Mouse (Mus musculus): ENCODE measurements around the gene Zrsr2. TPM values are rescaled to one million over a fixed set of nuclear protein-coding genes. Genes with fewer than 3 reads are reported as not detected.

Zrsr2 gene
- polyA plus RNA-seq, 1 experiment from 2014 or later: 37.6 TPM

DNA sequence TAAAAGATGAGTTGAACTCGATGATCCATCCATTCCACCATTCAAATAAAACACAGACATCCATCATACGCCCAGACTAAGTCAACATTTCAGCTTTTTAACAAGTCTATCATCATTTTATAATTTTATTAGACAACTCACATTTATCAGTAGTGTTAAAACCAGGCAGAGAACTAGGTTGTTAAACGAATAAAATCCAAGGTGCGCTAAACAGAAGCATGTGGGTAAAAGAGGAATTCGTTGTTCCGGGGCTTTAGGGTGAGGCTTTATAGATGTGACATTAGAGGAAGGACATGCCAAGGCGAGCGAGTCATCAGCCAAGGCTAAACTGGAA, 50.5 kb downstream of the Zrsr2 start:
- Histone ChIP-seq H3K27me3 (replicated peaks; ENCODE audit: control insufficient read depth, insufficient read depth, low read length) (peaks cover 2% of the 10 kb centered on the region), H3K4me1 (replicated peaks; ENCODE audit: control insufficient read depth, insufficient read depth, low read length) (no peaks in the 10 kb centered on the region), H3K4me2 (peak overlapping the region; percentile 58), H3K36me3 (ENCODE audit: control insufficient read depth, insufficient read depth, low read length) (no peaks in the 10 kb centered on the region), H3K27ac (ENCODE audit: low read depth, low read length) (no peak overlapping the region), H3K4me3 (ENCODE audit: low read depth, low read length) (peak overlapping the region; percentile 63), H3K9ac (ENCODE audit: low read depth, low read length) (peak overlapping the region; percentile 71; the same call in 1 of the 2 replicates), H3K9me3 (ENCODE audit: control insufficient read depth, low read length) (no peaks in the 10 kb centered on the region)
- ATAC-seq (replicated peaks; ENCODE audit: low FRiP score) (no peak), DNase-seq (ENCODE audit: low spot score) (no peak)
- 18% methylated on average over 8 of the region's 8 CpGs for WGBS

- H3K9ac ChIP-seq (ENCODE audit: low read depth, low read length): no peak overlapping the region
- WGBS: 81% methylated on average over 2 of the region's 2 CpGs
- H3K27ac ChIP-seq (ENCODE audit: low read depth, low read length): no peak overlapping the region
- no peak overlapping the region for H3K4me2 ChIP-seq
- H3K27me3 ChIP-seq (replicated peaks; ENCODE audit: control insufficient read depth, insufficient read depth, low read length): peaks cover 2% of the 10 kb centered on the region
- ATAC-seq (replicated peaks; ENCODE audit: low FRiP score) (no peak), DNase-seq (ENCODE audit: low spot score) (no peak)
- no peaks in the 10 kb centered on the region for H3K36me3 ChIP-seq (ENCODE audit: control insufficient read depth, insufficient read depth, low read length)
- H3K4me3 ChIP-seq (ENCODE audit: low read depth, low read length): no peak overlapping the region
- no peaks in the 10 kb centered on the region for H3K9me3 ChIP-seq (ENCODE audit: control insufficient read depth, low read length)
- no peaks in the 10 kb centered on the region for H3K4me1 ChIP-seq (replicated peaks; ENCODE audit: control insufficient read depth, insufficient read depth, low read length)
Measured at GRCm38 (mm10) chrX:163906861-163907260, 51.6 kb downstream of the Zrsr2 start.

GRCm38 (mm10) chrX:163899431-163900020, 58.9 kb downstream of the Zrsr2 start:
- Histone ChIP-seq H3K36me3 (ENCODE audit: control insufficient read depth, insufficient read depth, low read length) (no peaks in the 10 kb centered on the region), H3K4me2 (no peak overlapping the region), H3K4me3 (ENCODE audit: low read depth, low read length) (no peak overlapping the region), H3K9ac (ENCODE audit: low read depth, low read length) (no peak overlapping the region), H3K27me3 (replicated peaks; ENCODE audit: control insufficient read depth, insufficient read depth, low read length) (peaks cover 8% of the 10 kb centered on the region; the same call in 1 of the 2 replicates), H3K4me1 (replicated peaks; ENCODE audit: control insufficient read depth, insufficient read depth, low read length) (no peaks in the 10 kb centered on the region), H3K27ac (ENCODE audit: low read depth, low read length) (no peak overlapping the region), H3K9me3 (ENCODE audit: control insufficient read depth, low read length) (no peaks in the 10 kb centered on the region)
- whole genome bisulfite sequencing: 59% methylated on average over 5 of the region's 5 CpGs
- DNase-seq (ENCODE audit: low spot score) (no peak), ATAC-seq (replicated peaks; ENCODE audit: low FRiP score) (no peak)

GRCm38 (mm10) chrX:163897354-163897753, 61.1 kb downstream of the Zrsr2 start:
- Histone ChIP-seq H3K4me1 (replicated peaks; ENCODE audit: control insufficient read depth, insufficient read depth, low read length) (no peaks in the 10 kb centered on the region), H3K27me3 (replicated peaks; ENCODE audit: control insufficient read depth, insufficient read depth, low read length) (peaks cover 6% of the 10 kb centered on the region; the same call in 1 of the 2 replicates), H3K27ac (ENCODE audit: low read depth, low read length) (no peak overlapping the region), H3K9me3 (ENCODE audit: control insufficient read depth, low read length) (no peaks in the 10 kb centered on the region), H3K36me3 (ENCODE audit: control insufficient read depth, insufficient read depth, low read length) (no peaks in the 10 kb centered on the region), H3K4me3 (ENCODE audit: low read depth, low read length) (no peak overlapping the region), H3K9ac (ENCODE audit: low read depth, low read length) (no peak overlapping the region), H3K4me2 (no peak overlapping the region)
- 32% methylated on average over 1 of the region's 1 CpGs for WGBS
- no peak for DNase-seq (ENCODE audit: low spot score)
- no peak for ATAC-seq (replicated peaks; ENCODE audit: low FRiP score)

DNA sequence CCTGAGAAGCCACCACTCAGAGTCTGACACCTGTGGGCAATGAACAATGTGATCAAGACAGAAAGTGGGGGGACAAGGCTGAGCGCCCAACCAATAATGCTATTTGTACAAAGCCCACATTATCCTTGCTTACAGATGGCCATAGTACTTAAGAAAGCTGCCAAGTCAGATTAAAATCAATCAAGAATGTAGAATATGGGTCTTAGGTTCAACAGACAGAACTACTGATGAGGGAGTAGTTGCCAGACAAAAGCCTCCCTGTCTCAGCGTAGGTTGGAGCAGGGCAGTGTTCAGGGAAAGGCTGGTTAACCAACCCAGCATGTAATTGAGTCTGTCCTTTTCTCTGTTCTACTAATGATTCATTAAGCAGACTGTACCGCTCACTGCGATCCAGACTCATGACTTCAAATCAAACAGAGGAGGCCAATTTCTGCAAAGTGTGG, 72.9 kb downstream of the Zrsr2 start:
- Histone ChIP-seq H3K4me2 (no peak overlapping the region), H3K27ac (ENCODE audit: low read depth, low read length) (no peak overlapping the region), H3K9me3 (ENCODE audit: control insufficient read depth, low read length) (no peaks in the 10 kb centered on the region), H3K4me3 (ENCODE audit: low read depth, low read length) (no peak overlapping the region), H3K36me3 (ENCODE audit: control insufficient read depth, insufficient read depth, low read length) (no peaks in the 10 kb centered on the region), H3K4me1 (replicated peaks; ENCODE audit: control insufficient read depth, insufficient read depth, low read length) (no peaks in the 10 kb centered on the region), H3K9ac (ENCODE audit: low read depth, low read length) (no peak overlapping the region), H3K27me3 (replicated peaks; ENCODE audit: control insufficient read depth, insufficient read depth, low read length) (peaks cover 4% of the 10 kb centered on the region)
- DNase-seq (ENCODE audit: low spot score) (no peak), ATAC-seq (replicated peaks; ENCODE audit: low FRiP score) (no peak)
- WGBS: 79% methylated on average over 4 of the region's 4 CpGs

Other genes starting within 250 kb of the Zrsr2 start
- gene Rnf138rt1, start 197.3 kb downstream of the Zrsr2 start, polyA plus RNA-seq (2014; fragmentation: Nextera tagmentation; extraction: Ambion mirVana): not detected in 2 replicates
- 8.5 and 9.1 TPM in 2 replicates for gene Ap1s2, start 49.6 kb downstream of the Zrsr2 start, polyA plus RNA-seq (2014; fragmentation: Nextera tagmentation; extraction: Ambion mirVana)
- 0.32 TPM in 1 of 2 replicates, not detected in the other for gene Car5b, start 69.3 kb upstream of the Zrsr2 start, polyA plus RNA-seq (2014; fragmentation: Nextera tagmentation; extraction: Ambion mirVana)
- gene Siah1b, start 117.8 kb upstream of the Zrsr2 start, polyA plus RNA-seq (2014; fragmentation: Nextera tagmentation; extraction: Ambion mirVana): 24.0 and 29.4 TPM in 2 replicates
- 1.1 and 1.7 TPM in 2 replicates for gene Cltrn, start 130.2 kb upstream of the Zrsr2 start, polyA plus RNA-seq (2014; fragmentation: Nextera tagmentation; extraction: Ambion mirVana)
- gene Ace2, start 180.7 kb upstream of the Zrsr2 start, polyA plus RNA-seq (2014; fragmentation: Nextera tagmentation; extraction: Ambion mirVana): not detected in 2 replicates

Measured in liver, embryonic 11.5 days (tissue).